Mouse (Mus musculus): ENCODE data around the gene Gm9736. TPM values are rescaled to one million over a fixed set of nuclear protein-coding genes. Genes with fewer than 3 reads are reported as not detected.
"Not testable (repeated sequence)": the region's sequence is repeated elsewhere in the genome, so short reads cannot be mapped to it uniquely, and the experiment has no call there.

Gene Gm9736
- polyA plus RNA-seq, 1 experiment: not detected

DNA sequence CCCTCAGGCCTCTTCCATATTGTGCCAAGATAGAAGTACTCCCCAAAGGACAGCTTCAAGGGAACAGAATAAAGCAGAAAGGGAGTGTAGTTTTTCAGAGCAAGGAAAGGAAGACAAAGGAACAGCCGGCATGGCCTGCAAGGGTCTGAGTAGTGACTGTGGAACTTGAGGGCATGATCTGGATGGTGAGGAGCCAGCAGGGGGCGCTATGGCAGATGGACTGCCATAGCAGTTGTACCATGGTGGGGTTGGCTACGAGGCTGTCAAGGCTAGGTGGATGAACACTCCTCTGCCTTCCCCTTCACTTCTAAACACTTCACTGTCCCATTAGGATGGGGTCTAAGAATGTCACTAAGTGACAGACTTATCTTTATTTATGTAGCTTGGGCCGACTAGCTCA lies 21.9 kb downstream of the Gm9736 start:
- 60% methylated on average over 4 of the region's 4 CpGs for WGBS
- DNase-seq: no peak
- no peak for TF ChIP-seq POLR2A (IDR thresholded peaks at IDR 0.05; ENCODE audit: borderline replicate concordance, insufficient read depth, low read length)
- TF ChIP-seq CTCF (IDR thresholded peaks at IDR 0.05; ENCODE audit: borderline replicate concordance, insufficient read depth, low read depth, low read length): no peak
- Histone ChIP-seq H3K4me1 (ENCODE audit: control insufficient read depth, insufficient read depth, low read length) (no peaks in the 10 kb centered on the region), H3K4me3 (replicated peaks; ENCODE audit: insufficient read depth, low read depth, low read length) (no peak overlapping the region), H3K27me3 (ENCODE audit: control insufficient read depth, insufficient read depth, low read length) (no peaks in the 10 kb centered on the region), H3K27ac (ENCODE audit: insufficient read depth, low read length) (no peak overlapping the region)

GRCm38 (mm10) chr10:77728280-77728679 lies 22.9 kb downstream of the Gm9736 start:
- no peak for DNase-seq
- Histone ChIP-seq H3K4me3 (replicated peaks; ENCODE audit: insufficient read depth, low read depth, low read length) (no peak overlapping the region), H3K27ac (ENCODE audit: insufficient read depth, low read length) (no peak overlapping the region), H3K27me3 (ENCODE audit: control insufficient read depth, insufficient read depth, low read length) (no peaks in the 10 kb centered on the region), H3K4me1 (ENCODE audit: control insufficient read depth, insufficient read depth, low read length) (no peaks in the 10 kb centered on the region)
- 79% methylated on average over 4 of the region's 4 CpGs for whole genome bisulfite sequencing
- TF ChIP-seq POLR2A (IDR thresholded peaks at IDR 0.05; ENCODE audit: borderline replicate concordance, insufficient read depth, low read length): no peak
- TF ChIP-seq CTCF (IDR thresholded peaks at IDR 0.05; ENCODE audit: borderline replicate concordance, insufficient read depth, low read depth, low read length): no peak

DNA sequence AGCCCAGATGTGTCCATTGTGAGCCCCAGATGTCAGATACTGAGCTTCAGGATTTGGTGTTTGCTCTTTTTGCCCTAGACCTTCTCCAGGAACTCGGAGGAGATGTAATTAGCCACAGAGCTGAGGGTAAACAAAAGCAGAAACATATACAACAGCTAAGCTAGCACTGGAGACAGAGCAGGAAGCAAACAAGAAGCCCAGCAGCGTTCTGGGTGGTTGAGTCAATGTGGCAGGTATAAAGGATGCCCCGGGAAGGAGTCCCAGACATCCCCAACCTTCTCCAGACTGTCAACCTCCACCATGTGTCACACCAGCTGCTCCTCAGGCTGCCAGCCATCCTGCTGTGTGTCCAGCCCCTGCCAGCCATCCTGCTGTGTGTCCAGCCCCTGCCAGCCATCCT lies 25.0 kb downstream of the Gm9736 start, which contains the start of gene Gm10100:
TSS of gene Gm10100 (plus strand) at position 301 of the 400 bp plus-strand sequence.
- no peak within 1 kb of the TSS for H3K27ac ChIP-seq (ENCODE audit: insufficient read depth, low read length)
- H3K4me1 ChIP-seq (ENCODE audit: control insufficient read depth, insufficient read depth, low read length): no peaks in the 10 kb centered on the region
- no peaks in the 10 kb centered on the region for H3K27me3 ChIP-seq (ENCODE audit: control insufficient read depth, insufficient read depth, low read length)
- 13% methylated on average over 3 of the region's 3 CpGs for WGBS
- H3K4me3 ChIP-seq (replicated peaks; ENCODE audit: insufficient read depth, low read depth, low read length): no peak within 1 kb of the TSS
- peak; percentile 8 to 25 for DNase-seq
- TF ChIP-seq CTCF (IDR thresholded peaks at IDR 0.05; ENCODE audit: borderline replicate concordance, insufficient read depth, low read depth, low read length): no peak
- TF ChIP-seq POLR2A (IDR thresholded peaks at IDR 0.05; ENCODE audit: borderline replicate concordance, insufficient read depth, low read length): no peak

- no peak overlapping the region for H3K27ac ChIP-seq (ENCODE audit: insufficient read depth, low read length)
- DNase-seq: no peak
- no peaks in the 10 kb centered on the region for H3K4me1 ChIP-seq (ENCODE audit: control insufficient read depth, insufficient read depth, low read length)
- H3K4me3 ChIP-seq (replicated peaks; ENCODE audit: insufficient read depth, low read depth, low read length): no peak overlapping the region
- TF ChIP-seq CTCF (IDR thresholded peaks at IDR 0.05; ENCODE audit: borderline replicate concordance, insufficient read depth, low read depth, low read length): no peak
- TF ChIP-seq POLR2A (IDR thresholded peaks at IDR 0.05; ENCODE audit: borderline replicate concordance, insufficient read depth, low read length): no peak
- no peaks in the 10 kb centered on the region for H3K27me3 ChIP-seq (ENCODE audit: control insufficient read depth, insufficient read depth, low read length)
- 72% methylated on average over 8 of the region's 8 CpGs for WGBS
Measured at GRCm38 (mm10) chr10:77724855-77725254, 26.3 kb downstream of the Gm9736 start.

- H3K4me3 ChIP-seq (replicated peaks; ENCODE audit: insufficient read depth, low read depth, low read length); H3K4me1 ChIP-seq (ENCODE audit: control insufficient read depth, insufficient read depth, low read length); H3K27me3 ChIP-seq (ENCODE audit: control insufficient read depth, insufficient read depth, low read length); H3K27ac ChIP-seq (ENCODE audit: insufficient read depth, low read length); DNase-seq: not testable (repeated sequence)
- 97% methylated on average over 1 of the region's 1 CpGs for WGBS
Measured at GRCm38 (mm10) chr10:77720299-77720698, 30.9 kb downstream of the Gm9736 start, which contains the start of gene Krtap12-1. Krtap12-1 (plus strand) TSS chr10:77720599.

- Histone ChIP-seq H3K4me1 (ENCODE audit: control insufficient read depth, insufficient read depth, low read length) (no peaks in the 10 kb centered on the region), H3K27me3 (ENCODE audit: control insufficient read depth, insufficient read depth, low read length) (no peaks in the 10 kb centered on the region), H3K4me3 (replicated peaks; ENCODE audit: insufficient read depth, low read depth, low read length) (no peak within 1 kb of the TSS), H3K27ac (ENCODE audit: insufficient read depth, low read length) (no peak within 1 kb of the TSS)
- TF ChIP-seq CTCF (IDR thresholded peaks at IDR 0.05; ENCODE audit: borderline replicate concordance, insufficient read depth, low read depth, low read length): no peak
- TF ChIP-seq POLR2A (IDR thresholded peaks at IDR 0.05; ENCODE audit: borderline replicate concordance, insufficient read depth, low read length): no peak
- WGBS: 77% methylated on average over 1 of the region's 1 CpGs
- DNase-seq: no peak
Measured at GRCm38 (mm10) chr10:77715507-77715906, 35.6 kb downstream of the Gm9736 start, which contains the start of gene Gm10142. Gm10142 (plus strand) TSS chr10:77715807.

GRCm38 (mm10) chr10:77713734-77714133 lies 37.4 kb downstream of the Gm9736 start:
- no peak overlapping the region for H3K4me3 ChIP-seq (replicated peaks; ENCODE audit: insufficient read depth, low read depth, low read length)
- H3K27ac ChIP-seq (ENCODE audit: insufficient read depth, low read length): no peak overlapping the region
- 71% methylated on average over 4 of the region's 4 CpGs for WGBS
- H3K27me3 ChIP-seq (ENCODE audit: control insufficient read depth, insufficient read depth, low read length): no peaks in the 10 kb centered on the region
- H3K4me1 ChIP-seq (ENCODE audit: control insufficient read depth, insufficient read depth, low read length): no peaks in the 10 kb centered on the region
- TF ChIP-seq CTCF (IDR thresholded peaks at IDR 0.05; ENCODE audit: borderline replicate concordance, insufficient read depth, low read depth, low read length) (no peak), POLR2A (IDR thresholded peaks at IDR 0.05; ENCODE audit: borderline replicate concordance, insufficient read depth, low read length) (no peak)
- no peak for DNase-seq

DNA sequence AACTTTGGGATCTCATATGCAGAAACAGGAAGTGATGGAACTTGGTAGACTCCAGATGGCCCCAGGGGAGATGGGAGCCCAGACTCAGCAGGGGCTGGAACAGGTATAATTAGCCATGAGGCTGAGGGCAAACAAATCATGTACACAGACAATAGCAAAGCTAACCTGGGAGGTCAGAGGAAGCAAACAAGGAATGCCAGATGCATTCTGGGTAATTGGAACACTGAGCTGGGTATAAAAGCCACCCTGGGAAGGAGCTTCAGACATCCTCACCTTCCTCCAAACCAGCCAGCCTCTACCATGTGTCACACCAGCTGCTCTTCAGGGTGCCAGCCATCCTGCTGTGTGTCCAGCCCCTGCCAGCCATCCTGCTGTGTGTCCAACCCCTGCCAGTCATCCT lies 40.0 kb downstream of the Gm9736 start, which contains the start of gene Gm10024:
TSS of gene Gm10024 (plus strand) at position 301 of the 400 bp plus-strand sequence.
- H3K4me1 ChIP-seq (ENCODE audit: control insufficient read depth, insufficient read depth, low read length); H3K4me3 ChIP-seq (replicated peaks; ENCODE audit: insufficient read depth, low read depth, low read length); H3K27me3 ChIP-seq (ENCODE audit: control insufficient read depth, insufficient read depth, low read length); H3K27ac ChIP-seq (ENCODE audit: insufficient read depth, low read length); DNase-seq: not testable (repeated sequence)

Measured in cerebellum, adult 2 months (tissue).